Mouse (Mus musculus): ENCODE data around the gene Psmc3ip. TPM values are rescaled to one million over a fixed set of nuclear protein-coding genes. Genes with fewer than 3 reads are reported as not detected.
"Not testable (repeated sequence)": the region's sequence is repeated elsewhere in the genome, so short reads cannot be mapped to it uniquely, and the experiment has no call there.

Gene Psmc3ip
- polyA plus RNA-seq, 1 experiment from 2014 or later: 28.0 TPM

GRCm38 (mm10) chr11:101131187-101131586 lies 36.0 kb upstream of the Psmc3ip start:
- Histone ChIP-seq H3K9me3 (no peaks in the 10 kb centered on the region), H3K27ac (no peak overlapping the region), H3K27me3 (no peaks in the 10 kb centered on the region), H3K4me2 (no peak overlapping the region), H3K4me1 (peaks cover 3% of the 10 kb centered on the region; the same call in 1 of the 2 replicates), H3K9ac (no peak overlapping the region), H3K4me3 (no peak overlapping the region), H3K36me3 (peaks cover 8% of the 10 kb centered on the region)
- 94% methylated on average over 2 of the region's 2 CpGs for WGBS
- no peak for ATAC-seq (ENCODE audit: insufficient number of reproducible peaks, low FRiP score, low TSS enrichment, low read depth)

- 34% methylated on average over 18 of the region's 18 CpGs for WGBS
- no peak for ATAC-seq (ENCODE audit: insufficient number of reproducible peaks, low FRiP score, low TSS enrichment, low read depth)
- H3K9ac ChIP-seq: no peak overlapping the region
- peaks cover 3% of the 10 kb centered on the region; the same call in 1 of the 2 replicates for H3K4me1 ChIP-seq
- no peak overlapping the region for H3K4me2 ChIP-seq
- no peaks in the 10 kb centered on the region for H3K9me3 ChIP-seq
- H3K4me3 ChIP-seq: no peak overlapping the region
- H3K36me3 ChIP-seq: peaks cover 17% of the 10 kb centered on the region
- H3K27ac ChIP-seq: peak overlapping the region; percentile 38; the same call in 1 of the 2 replicates
- no peaks in the 10 kb centered on the region for H3K27me3 ChIP-seq
Observed at GRCm38 (mm10) chr11:101130056-101130756, 35.0 kb upstream of the Psmc3ip start.

GRCm38 (mm10) chr11:101128996-101129577 lies 33.9 kb upstream of the Psmc3ip start:
- no peak overlapping the region for H3K4me3 ChIP-seq
- H3K9me3 ChIP-seq: no peaks in the 10 kb centered on the region
- peaks cover 3% of the 10 kb centered on the region; the same call in 1 of the 2 replicates for H3K4me1 ChIP-seq
- H3K27ac ChIP-seq: no peak overlapping the region
- H3K27me3 ChIP-seq: no peaks in the 10 kb centered on the region
- no peak overlapping the region for H3K9ac ChIP-seq
- ATAC-seq (ENCODE audit: insufficient number of reproducible peaks, low FRiP score, low TSS enrichment, low read depth): no peak
- H3K4me2 ChIP-seq: no peak overlapping the region
- 86% methylated on average over 11 of the region's 11 CpGs for whole genome bisulfite sequencing
- H3K36me3 ChIP-seq: peaks cover 25% of the 10 kb centered on the region

- Histone ChIP-seq H3K4me2 (no peak overlapping the region), H3K4me3 (no peak overlapping the region), H3K9ac (no peak overlapping the region), H3K36me3 (peaks cover 43% of the 10 kb centered on the region), H3K4me1 (peaks cover 3% of the 10 kb centered on the region; the same call in 1 of the 2 replicates), H3K27ac (no peak overlapping the region), H3K9me3 (no peaks in the 10 kb centered on the region), H3K27me3 (no peaks in the 10 kb centered on the region)
- WGBS: 100% methylated on average over 1 of the region's 1 CpGs
- no peak for ATAC-seq (ENCODE audit: insufficient number of reproducible peaks, low FRiP score, low TSS enrichment, low read depth)
Observed at GRCm38 (mm10) chr11:101127075-101127474, 31.8 kb upstream of the Psmc3ip start.

- H3K27ac ChIP-seq, H3K4me2 ChIP-seq, H3K9ac ChIP-seq, H3K4me1 ChIP-seq, H3K9me3 ChIP-seq, H3K27me3 ChIP-seq, H3K4me3 ChIP-seq: not testable (repeated sequence)
- 92% methylated on average over 8 of the region's 9 CpGs for WGBS
- 0 out of 2 replicates have a peak, but pooled peaks have one; percentile 21 for ATAC-seq (ENCODE audit: insufficient number of reproducible peaks, low FRiP score, low TSS enrichment, low read depth)
- H3K36me3 ChIP-seq: peaks cover 43% of the 10 kb centered on the region
Observed at GRCm38 (mm10) chr11:101125008-101125407, 29.8 kb upstream of the Psmc3ip start.

- H3K4me1 ChIP-seq; ATAC-seq (ENCODE audit: insufficient number of reproducible peaks, low FRiP score, low TSS enrichment, low read depth); H3K9me3 ChIP-seq; H3K27me3 ChIP-seq; H3K27ac ChIP-seq; H3K9ac ChIP-seq; H3K4me3 ChIP-seq; H3K4me2 ChIP-seq: not testable (repeated sequence)
- H3K36me3 ChIP-seq: peaks cover 43% of the 10 kb centered on the region
- WGBS: 93% methylated on average over 8 of the region's 8 CpGs
Observed at GRCm38 (mm10) chr11:101124494-101124893, 29.3 kb upstream of the Psmc3ip start.

GRCm38 (mm10) chr11:101120545-101121188 lies 25.4 kb upstream of the Psmc3ip start:
- Histone ChIP-seq H3K4me1 (peaks cover 24% of the 10 kb centered on the region), H3K9me3 (no peaks in the 10 kb centered on the region), H3K27me3 (no peaks in the 10 kb centered on the region), H3K27ac (peak overlapping the region; percentile 89), H3K9ac (peak overlapping the region; percentile 74), H3K36me3 (peaks cover 38% of the 10 kb centered on the region), H3K4me3 (peak overlapping the region; percentile 98), H3K4me2 (peak overlapping the region; percentile 85)
- 21% methylated on average over 19 of the region's 19 CpGs for WGBS
- ATAC-seq (ENCODE audit: insufficient number of reproducible peaks, low FRiP score, low TSS enrichment, low read depth): no peak

- Histone ChIP-seq H3K4me3 (peak within 1 kb of the TSS; percentile 98), H3K9me3 (no peaks in the 10 kb centered on the region), H3K36me3 (peaks cover 31% of the 10 kb centered on the region), H3K27me3 (no peaks in the 10 kb centered on the region), H3K4me2 (peak within 1 kb of the TSS; percentile 85), H3K9ac (peak within 1 kb of the TSS; percentile 93), H3K27ac (peak within 1 kb of the TSS; percentile 89), H3K4me1 (peaks cover 24% of the 10 kb centered on the region)
- ATAC-seq (ENCODE audit: insufficient number of reproducible peaks, low FRiP score, low TSS enrichment, low read depth): peak; percentile 96
- under 1% methylated on average over 61 of the region's 61 CpGs for WGBS
Observed at GRCm38 (mm10) chr11:101119761-101120544, 24.7 kb upstream of the Psmc3ip start, which contains the start of the genes Retreg3 and Tubg1. Gene Retreg3 (minus strand): TSS chr11:101119893. Gene Tubg1 (plus strand): TSS chr11:101119938.

GRCm38 (mm10) chr11:101119131-101119760 lies 24.0 kb upstream of the Psmc3ip start:
- Histone ChIP-seq H3K9ac (peak overlapping the region; percentile 93), H3K9me3 (no peaks in the 10 kb centered on the region), H3K4me3 (peak overlapping the region; percentile 98), H3K4me1 (peaks cover 24% of the 10 kb centered on the region), H3K27ac (peak overlapping the region; percentile 88), H3K4me2 (peak overlapping the region; percentile 79), H3K36me3 (peaks cover 26% of the 10 kb centered on the region), H3K27me3 (no peaks in the 10 kb centered on the region)
- ATAC-seq (ENCODE audit: insufficient number of reproducible peaks, low FRiP score, low TSS enrichment, low read depth): peak; percentile 70
- WGBS: under 1% methylated on average over 39 of the region's 39 CpGs

- ATAC-seq (ENCODE audit: insufficient number of reproducible peaks, low FRiP score, low TSS enrichment, low read depth): no peak
- 0 out of 2 replicates have a peak overlapping the region, but pooled peaks have one; percentile 2 for H3K27ac ChIP-seq
- 46% methylated on average over 4 of the region's 4 CpGs for WGBS
- H3K4me2 ChIP-seq: peak overlapping the region; percentile 79
- peaks cover 24% of the 10 kb centered on the region for H3K4me1 ChIP-seq
- peak overlapping the region; percentile 93 for H3K9ac ChIP-seq
- peaks cover 20% of the 10 kb centered on the region for H3K36me3 ChIP-seq
- no peaks in the 10 kb centered on the region for H3K27me3 ChIP-seq
- H3K9me3 ChIP-seq: no peaks in the 10 kb centered on the region
- peak overlapping the region; percentile 98 for H3K4me3 ChIP-seq
Observed at GRCm38 (mm10) chr11:101118105-101118504, 22.9 kb upstream of the Psmc3ip start.

- Histone ChIP-seq H3K4me1 (peaks cover 20% of the 10 kb centered on the region), H3K4me3 (no peak overlapping the region), H3K9ac (no peak overlapping the region), H3K27me3 (no peaks in the 10 kb centered on the region), H3K4me2 (no peak overlapping the region), H3K27ac (no peak overlapping the region), H3K9me3 (no peaks in the 10 kb centered on the region), H3K36me3 (peaks cover 10% of the 10 kb centered on the region; the same call in 1 of the 2 replicates)
- 54% methylated on average over 2 of the region's 2 CpGs for WGBS
- ATAC-seq (ENCODE audit: insufficient number of reproducible peaks, low FRiP score, low TSS enrichment, low read depth): no peak
Observed at GRCm38 (mm10) chr11:101115564-101115963, 20.3 kb upstream of the Psmc3ip start.

All from limb, embryonic 15.5 days (tissue).